Mouse (Mus musculus): Measurements from ENCODE around the gene Cyp3a44.
"Not testable (repeated sequence)": the region's sequence is repeated elsewhere in the genome, so short reads cannot be mapped to it uniquely, and the experiment has no call there.

DNA sequence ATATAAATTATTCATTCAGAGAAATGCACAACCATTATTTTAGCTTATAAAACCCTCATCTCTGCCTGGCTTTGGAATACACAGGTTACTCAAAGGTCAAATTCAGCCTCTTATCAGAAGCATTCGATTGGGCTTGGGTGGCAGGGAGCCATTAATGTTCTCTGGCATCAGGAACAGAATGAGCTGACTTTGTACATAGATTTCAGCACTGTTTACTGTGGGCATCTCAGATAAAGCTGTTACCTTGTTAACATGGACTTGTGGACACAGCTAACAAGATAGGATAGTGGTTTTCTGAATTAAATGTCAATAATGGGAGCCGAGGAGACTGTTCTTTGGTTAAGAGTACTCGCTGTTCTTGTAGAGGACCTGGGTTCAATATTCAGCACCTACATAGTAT, 68.2 kb downstream of the Cyp3a44 start:
- not testable (repeated sequence) for TF ChIP-seq CTCF, POLR2A (IDR thresholded peaks at IDR 0.05; ENCODE audit: extremely low read depth, insufficient read depth, low read length)

All from cortical plate, adult 2 months (tissue).